Mouse (Mus musculus) ovary, postnatal 10 days (tissue): ENCODE data around the gene Sorbs1.
A peak's percentile ranks its signal among the peaks of the same experiment; 100 is the strongest.

Source experiments
- DNase-seq: peaks from one replicate; pipeline ENCODE4 v3.0.0; 2022; ENCODE audit warnings: low spot score

The Sorbs1 gene

DNA sequence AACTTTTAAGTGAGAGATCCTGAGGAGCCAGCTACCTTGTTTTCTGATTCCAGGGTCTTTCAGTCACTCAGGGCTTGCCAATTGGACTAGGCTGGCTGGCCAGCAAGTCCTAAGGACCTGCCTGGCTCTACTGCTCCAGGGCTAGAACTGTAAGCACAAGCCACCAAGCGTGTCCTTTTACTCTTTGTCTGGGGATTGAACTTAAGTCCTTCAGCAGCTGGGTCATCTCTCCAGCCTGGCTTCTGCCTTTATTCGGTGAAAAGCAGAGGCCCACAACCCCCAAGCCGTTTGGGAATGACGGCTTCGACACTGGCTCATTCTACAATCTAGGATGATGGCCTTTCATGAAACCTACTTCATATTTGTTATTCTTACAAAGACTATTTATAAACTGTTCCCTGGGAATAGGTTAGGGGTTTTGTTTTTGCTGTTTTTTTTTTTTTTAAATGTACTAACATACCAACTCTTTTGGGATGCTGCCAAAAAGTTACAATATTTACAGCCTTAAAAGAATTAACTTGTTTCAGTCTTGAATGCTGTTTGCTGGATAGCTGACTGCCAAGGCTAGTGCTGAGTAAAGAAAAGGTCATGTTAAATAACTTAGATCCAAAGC is 167.2 kb downstream of the Sorbs1 start:
- no peak for DNase-seq

- DNase-seq, result no peak
These were observed 167.9 kb downstream of the Sorbs1 start for GRCm38 (mm10) chr19:40345684-40346083.

- peak; percentile 59 for DNase-seq
These were observed 170.6 kb downstream of the Sorbs1 start for GRCm38 (mm10) chr19:40343018-40343417.

DNA sequence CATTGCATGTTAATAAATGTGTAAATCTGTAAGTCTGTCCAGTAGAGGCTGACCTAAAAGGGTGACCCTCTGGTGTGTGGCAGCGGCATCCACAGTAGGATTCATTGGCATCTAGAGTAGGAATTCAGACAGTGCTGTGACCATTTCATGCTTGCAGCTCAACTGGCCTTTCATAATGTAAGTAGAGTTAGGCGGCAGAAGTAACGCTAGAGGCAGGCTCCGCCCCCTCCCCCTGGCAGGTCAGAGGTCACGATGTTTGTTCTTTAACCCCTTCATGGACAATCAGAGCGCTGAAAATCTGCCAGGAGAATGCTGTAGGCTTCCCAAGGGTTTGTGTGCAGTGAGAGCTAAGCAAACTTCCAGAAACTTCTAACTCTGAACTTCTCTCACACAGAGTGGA is 172.4 kb downstream of the Sorbs1 start:
- DNase-seq, result no peak

DNA sequence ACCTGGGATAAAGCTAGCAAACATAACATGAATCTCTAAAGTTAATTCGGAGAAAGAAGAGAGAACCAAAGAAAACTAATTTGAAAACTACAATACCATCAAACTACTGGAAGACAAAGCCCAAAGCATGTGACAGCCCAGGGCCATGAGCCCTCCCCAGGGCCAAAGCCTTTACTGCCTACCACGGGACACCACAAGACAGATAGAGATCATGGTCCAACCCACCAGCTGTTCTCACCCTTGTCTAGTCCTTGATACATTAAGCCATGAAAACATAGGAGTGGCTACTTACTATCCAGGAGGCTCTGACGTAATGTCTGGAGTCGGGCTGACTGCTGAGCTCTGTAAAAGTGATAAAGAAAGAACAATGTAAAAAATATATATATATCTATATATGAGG is 176.9 kb downstream of the Sorbs1 start:
- no peak for DNase-seq

DNA sequence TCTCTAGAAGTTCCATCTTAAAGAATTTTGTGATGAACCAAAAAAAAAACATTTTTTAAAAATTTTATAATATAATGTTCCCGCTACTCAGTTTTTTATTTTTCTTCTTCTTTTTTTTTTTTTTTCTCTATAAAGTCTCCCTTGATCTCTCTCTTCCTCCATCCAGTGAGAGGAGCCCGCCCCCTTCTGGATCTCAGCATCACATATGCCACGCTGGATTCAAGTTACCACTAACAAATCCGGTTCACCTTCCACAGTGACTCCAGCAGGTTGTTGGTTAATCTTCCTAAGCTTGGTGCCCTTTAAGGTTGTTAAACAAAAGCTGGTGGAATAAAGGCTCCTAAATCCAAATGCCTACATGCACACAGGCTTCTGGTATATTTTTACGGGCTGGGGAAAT is 179.7 kb downstream of the Sorbs1 start:
- DNase-seq, result no peak

GRCm38 (mm10) chr19:40333081-40333480 is 180.5 kb downstream of the Sorbs1 start:
- DNase-seq, result no peak

- no peak for DNase-seq
These were observed 181.3 kb downstream of the Sorbs1 start for GRCm38 (mm10) chr19:40332303-40332702.

DNA sequence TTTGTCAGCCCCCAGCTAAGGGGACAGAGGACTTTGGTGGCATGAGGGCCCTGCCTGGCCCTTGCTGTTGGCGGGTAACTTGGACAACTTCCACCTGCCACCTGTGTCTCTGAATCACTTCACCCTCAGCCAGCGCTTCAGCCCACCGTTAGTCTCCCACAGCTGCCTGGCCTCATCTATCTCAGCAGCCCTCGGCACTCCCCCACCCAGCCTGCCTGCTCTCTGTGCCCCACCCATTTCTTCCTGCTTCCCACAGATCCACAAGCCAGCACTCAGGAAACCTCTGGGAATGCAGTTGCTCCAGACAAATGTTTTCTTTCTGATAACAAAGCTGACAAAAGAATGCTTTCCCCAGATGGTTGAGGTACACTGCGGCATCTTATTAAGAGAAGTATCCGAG is 181.7 kb downstream of the Sorbs1 start:
- no peak for DNase-seq

DNA sequence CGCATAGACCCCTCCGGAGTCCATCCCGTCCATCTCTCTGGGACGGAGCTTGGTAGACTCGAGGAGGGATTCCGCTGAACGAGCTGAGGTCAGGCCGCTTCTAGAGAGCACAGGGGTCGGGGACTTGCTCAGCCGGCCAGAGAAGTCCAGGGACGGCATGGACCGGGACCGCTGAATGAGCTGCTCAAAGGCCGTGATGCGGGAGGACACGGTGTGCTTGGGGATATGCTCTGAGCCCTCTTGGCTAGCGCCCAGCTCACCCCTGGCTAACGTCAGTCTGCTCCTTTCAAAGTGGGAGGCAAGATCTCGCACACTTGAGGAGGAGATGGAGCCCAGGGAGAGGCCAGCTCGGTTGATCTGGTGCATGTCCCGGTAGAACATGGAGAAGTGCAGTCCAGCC is 187.5 kb downstream of the Sorbs1 start:
- DNase-seq, result no peak

DNA sequence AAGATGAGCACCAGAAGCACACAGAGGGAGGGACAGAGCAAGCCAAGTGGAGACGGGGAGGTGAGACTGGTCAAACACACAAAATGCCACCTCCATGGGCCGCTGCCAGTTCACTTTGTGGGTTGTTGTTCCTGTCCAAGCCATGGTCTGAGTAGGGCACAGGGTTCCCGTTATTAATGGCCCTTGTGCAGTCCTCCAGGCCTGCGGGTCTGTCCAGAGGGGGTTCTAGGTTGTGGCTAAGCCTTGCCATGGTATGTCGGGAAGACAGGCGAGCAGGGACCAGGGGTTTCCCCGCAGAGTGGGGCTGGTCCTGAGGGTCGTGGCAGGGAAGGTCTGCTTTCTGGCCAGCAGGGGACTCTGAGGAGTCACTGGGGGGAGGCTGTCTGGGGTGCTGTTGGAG is 188.2 kb downstream of the Sorbs1 start:
- no peak for DNase-seq

GRCm38 (mm10) chr19:40322226-40322625 is 191.4 kb downstream of the Sorbs1 start:
- DNase-seq, result no peak

- DNase-seq, result no peak
These were observed 194.4 kb downstream of the Sorbs1 start for GRCm38 (mm10) chr19:40319199-40319598.

- no peak for DNase-seq
These were observed 195.1 kb downstream of the Sorbs1 start for GRCm38 (mm10) chr19:40318511-40318910.

GRCm38 (mm10) chr19:40317001-40317400 is 196.6 kb downstream of the Sorbs1 start:
- DNase-seq, result no peak

DNA sequence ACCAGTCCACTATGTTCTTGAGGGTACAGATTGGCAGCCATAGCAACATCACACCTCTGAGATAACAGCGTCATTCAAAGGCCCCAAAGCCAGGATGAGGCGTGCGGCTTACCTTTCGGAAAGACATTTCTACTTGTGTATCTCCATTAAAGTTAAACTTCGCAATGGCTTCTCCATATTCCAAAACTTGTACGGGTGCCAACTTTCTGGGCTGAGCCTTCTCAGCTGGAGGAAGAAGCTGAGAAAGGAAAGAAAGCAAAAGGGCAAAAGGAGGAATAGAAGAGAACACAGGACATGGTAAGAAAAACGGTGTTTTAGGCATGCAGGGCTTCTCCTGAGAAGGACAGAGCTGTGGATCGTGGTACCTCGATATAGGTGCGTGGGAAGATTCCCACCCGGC is 199.3 kb downstream of the Sorbs1 start:
- no peak for DNase-seq

GRCm38 (mm10) chr19:40311631-40312030 is 201.9 kb downstream of the Sorbs1 start:
- DNase-seq, result no peak

DNA sequence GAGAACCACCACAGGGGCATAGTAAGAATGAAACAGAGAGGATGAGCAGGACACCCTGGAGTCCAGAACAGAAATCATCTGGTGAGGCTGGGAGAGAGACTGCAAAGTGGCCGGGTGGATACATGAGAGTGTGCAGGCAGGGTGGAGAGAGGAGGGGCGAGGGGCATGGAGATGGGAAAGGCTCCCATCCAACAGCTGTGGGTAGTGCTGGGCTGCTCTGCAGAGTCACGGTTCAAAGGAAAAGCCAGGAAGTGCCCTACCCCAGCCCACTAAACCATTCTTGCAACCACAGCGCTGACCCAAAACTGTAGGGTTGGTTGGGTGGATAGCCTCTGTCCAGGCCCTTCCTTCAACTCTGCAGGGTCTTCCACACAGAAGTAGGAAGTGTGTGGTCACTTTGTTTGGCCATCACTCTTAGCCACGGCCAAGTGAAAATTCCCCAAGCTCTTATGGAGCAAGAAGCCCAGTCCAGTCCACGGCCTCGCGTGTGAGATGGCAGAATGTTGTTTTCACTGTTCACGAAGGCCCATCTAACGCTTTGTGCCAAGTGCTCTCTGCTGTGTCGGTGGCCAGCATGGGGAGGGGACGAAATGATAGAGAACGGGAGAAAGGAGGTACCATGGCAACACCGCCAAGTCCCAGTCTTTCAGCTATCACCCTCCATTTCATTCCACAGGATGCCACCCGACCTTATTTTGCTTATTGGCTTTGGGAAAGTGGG is 203.0 kb downstream of the Sorbs1 start:
- no peak for DNase-seq

DNA sequence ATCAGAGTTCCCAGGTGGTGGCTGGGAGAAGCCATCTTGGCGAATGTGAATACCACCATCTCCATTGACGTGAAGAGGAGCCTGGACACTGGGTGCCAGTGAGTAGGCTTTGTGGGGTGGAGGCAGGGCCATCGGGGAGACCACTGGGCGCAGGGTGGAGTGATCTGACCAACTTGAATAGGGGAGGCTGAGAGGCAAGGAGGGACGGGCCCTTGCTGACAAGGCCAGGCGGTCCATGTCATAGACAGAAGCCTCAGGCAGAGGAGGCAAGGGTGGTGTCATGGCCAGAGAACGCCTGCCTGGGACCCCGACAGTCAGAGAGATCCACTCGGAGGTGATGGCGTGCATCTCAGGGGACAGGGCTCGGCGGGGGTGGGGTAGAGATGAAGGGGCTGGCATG is 203.7 kb downstream of the Sorbs1 start:
- DNase-seq, result no peak

GRCm38 (mm10) chr19:40307550-40307949 is 206.0 kb downstream of the Sorbs1 start:
- DNase-seq, result no peak

GRCm38 (mm10) chr19:40306631-40307030 is 206.9 kb downstream of the Sorbs1 start:
- no peak for DNase-seq

DNA sequence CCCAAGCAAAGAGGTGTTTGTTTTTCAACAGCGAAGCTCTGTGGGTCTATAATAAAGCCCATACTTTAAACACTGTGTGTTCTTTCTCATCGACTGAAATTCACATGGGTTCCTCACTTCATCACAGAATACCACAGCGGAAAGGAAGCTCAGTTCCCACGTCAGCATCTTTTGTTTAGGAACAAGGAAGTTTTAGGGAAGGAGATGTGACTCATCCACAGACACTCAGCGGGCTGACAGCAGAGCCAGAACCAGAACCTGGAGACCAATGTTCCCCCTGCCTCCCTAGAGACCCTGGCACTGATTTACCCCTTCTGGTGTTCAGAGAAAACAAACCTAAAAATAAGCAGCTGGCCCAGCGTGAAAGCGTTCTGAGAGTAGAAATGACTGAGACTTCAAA is 208.1 kb downstream of the Sorbs1 start:
- DNase-seq, result no peak

DNA sequence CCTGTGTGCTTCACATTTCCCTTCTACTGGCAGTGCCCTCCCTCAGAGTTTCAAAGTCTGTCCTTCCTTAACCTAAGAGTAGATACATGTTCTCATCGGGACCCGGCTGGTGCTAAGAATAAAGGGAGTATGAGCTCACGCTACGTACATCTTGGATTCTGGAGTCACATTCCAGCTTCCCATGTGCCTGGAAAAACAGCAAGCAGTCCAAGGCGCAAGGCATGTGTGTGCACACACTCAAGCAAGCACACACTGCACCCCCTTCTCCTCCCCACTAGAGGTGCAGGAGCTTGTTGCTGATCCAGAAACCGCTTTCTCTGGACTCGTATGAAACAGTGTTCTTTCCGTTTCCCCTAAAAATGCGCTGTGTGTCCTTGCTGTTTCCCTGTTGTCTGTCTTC is 210.7 kb downstream of the Sorbs1 start:
- DNase-seq, result no peak

DNA sequence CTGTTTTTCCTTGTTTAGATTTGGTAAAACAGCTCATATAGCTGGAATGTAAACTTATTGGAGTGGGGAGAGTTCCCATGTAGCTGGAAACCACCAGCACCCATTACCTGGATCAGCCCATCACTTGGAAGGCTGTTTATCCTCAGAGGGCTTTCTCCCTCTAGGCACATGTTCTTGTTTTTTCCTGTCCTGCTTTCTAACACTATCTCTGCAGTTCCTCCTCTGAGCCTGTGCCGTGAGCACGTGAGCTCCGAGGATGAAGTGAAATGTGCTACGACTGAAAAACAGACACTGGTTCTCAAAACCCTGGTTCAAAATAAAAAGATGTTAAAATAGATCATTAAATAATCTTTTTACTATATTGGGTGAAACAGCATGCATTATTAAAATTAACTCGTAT is 211.1 kb downstream of the Sorbs1 start:
- DNase-seq, result no peak
